Mouse (Mus musculus): ENCODE measurements around the gene Rpl27. TPM values are rescaled to one million over a fixed set of nuclear protein-coding genes. Genes with fewer than 3 reads are reported as not detected.

Gene Rpl27
- polyA plus RNA-seq, 1 experiment from 2014 or later: 204 TPM

DNA sequence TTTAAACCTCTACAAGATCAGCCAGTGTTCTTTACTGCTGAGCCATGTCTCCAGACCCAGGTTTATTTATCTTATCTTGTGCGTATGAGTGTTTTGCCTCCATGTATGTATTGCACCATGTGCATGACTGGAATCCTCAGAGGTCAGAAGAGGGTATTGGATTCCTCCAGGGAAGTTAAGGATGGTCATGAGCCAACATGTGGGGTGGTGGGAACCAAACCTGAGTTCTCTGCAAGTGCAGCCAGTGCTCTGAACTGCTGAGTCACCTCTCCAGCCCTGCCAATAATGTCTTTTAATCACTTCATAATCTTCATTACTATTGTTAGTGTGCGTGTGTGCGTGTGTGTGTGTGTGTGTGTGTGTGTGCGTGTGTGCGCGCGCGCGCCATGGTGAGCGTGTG lies 9.4 kb downstream of the Rpl27 start:
- Histone ChIP-seq H3K36me3 (ENCODE audit: control insufficient read depth, insufficient read depth, low read length) (no peaks in the 10 kb centered on the region), H3K9me3 (ENCODE audit: control insufficient read depth, low read length) (no peaks in the 10 kb centered on the region), H3K27ac (ENCODE audit: low read depth, low read length) (no peak overlapping the region), H3K4me2 (ENCODE audit: low read length) (no peak overlapping the region), H3K9ac (ENCODE audit: low read depth, low read length) (no peak overlapping the region), H3K27me3 (replicated peaks; ENCODE audit: control insufficient read depth, insufficient read depth, low read length) (no peaks in the 10 kb centered on the region), H3K4me3 (ENCODE audit: low read length) (no peak overlapping the region), H3K4me1 (ENCODE audit: control insufficient read depth, insufficient read depth, low read depth, low read length) (no peaks in the 10 kb centered on the region)
- ATAC-seq: no peak
- 95% methylated on average over 10 of the region's 10 CpGs for WGBS

DNA sequence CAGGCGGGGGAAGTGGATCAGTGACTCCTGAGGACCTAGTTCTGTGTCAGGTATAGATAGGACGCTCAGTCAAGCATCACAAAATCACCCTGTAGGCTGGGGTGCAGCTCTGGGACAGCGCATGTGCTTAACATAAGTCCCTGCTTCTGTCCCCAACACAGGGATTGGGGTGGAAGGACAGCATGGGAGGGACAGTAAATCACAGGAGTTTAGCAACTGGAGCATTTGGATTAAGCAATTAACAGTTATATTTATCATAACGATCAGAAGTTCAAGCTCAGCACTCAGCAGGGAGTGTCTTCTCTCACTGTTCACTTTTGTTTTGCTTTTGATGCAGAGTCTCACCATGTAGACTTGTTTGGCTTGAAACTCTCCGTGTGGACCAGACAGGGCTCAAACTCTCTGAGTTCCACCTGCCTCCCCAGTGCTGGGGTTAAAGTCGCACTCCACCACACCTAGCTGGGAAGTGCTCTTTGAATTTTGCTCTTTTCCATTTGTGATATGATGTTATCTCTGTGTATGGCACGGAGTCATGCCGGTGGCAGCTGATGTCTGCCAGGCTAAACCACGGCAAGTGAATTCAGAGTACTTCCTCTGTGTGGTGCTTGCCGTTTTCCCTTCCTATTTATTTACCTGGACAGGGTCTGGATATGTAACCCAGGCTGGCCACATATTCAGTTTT lies 10.1 kb downstream of the Rpl27 start:
- Histone ChIP-seq H3K27me3 (replicated peaks; ENCODE audit: control insufficient read depth, insufficient read depth, low read length) (no peaks in the 10 kb centered on the region), H3K27ac (ENCODE audit: low read depth, low read length) (no peak overlapping the region), H3K4me1 (ENCODE audit: control insufficient read depth, insufficient read depth, low read depth, low read length) (no peaks in the 10 kb centered on the region), H3K4me2 (ENCODE audit: low read length) (no peak overlapping the region), H3K9ac (ENCODE audit: low read depth, low read length) (no peak overlapping the region), H3K36me3 (ENCODE audit: control insufficient read depth, insufficient read depth, low read length) (no peaks in the 10 kb centered on the region), H3K4me3 (ENCODE audit: low read length) (no peak overlapping the region), H3K9me3 (ENCODE audit: control insufficient read depth, low read length) (no peaks in the 10 kb centered on the region)
- WGBS: 78% methylated on average over 10 of the region's 10 CpGs
- ATAC-seq: no peak

DNA sequence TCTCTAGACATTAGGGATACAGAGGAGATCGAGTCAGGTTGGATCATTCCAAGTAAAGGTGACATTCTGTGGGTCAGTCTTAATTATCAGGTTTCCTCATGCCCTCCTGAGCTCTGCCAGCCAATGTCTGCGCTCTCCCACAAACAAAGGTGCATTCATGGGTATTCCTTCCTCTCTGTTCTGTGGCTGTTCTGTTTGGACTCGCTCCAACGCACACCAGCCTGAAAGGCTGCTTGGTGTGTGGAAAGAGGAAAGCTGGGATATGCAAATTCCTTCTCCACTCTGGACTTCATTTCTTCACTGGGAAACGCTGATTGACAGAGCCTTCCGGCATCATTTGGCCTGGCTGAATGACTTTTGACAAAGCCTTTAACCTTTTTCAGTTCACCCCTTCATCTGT lies 12.6 kb downstream of the Rpl27 start:
- H3K4me3 ChIP-seq (ENCODE audit: low read length): no peak overlapping the region
- no peak overlapping the region for H3K9ac ChIP-seq (ENCODE audit: low read depth, low read length)
- H3K9me3 ChIP-seq (ENCODE audit: control insufficient read depth, low read length): no peaks in the 10 kb centered on the region
- peak; percentile 67 for ATAC-seq
- H3K36me3 ChIP-seq (ENCODE audit: control insufficient read depth, insufficient read depth, low read length): peaks cover 15% of the 10 kb centered on the region
- no peaks in the 10 kb centered on the region for H3K27me3 ChIP-seq (replicated peaks; ENCODE audit: control insufficient read depth, insufficient read depth, low read length)
- no peaks in the 10 kb centered on the region for H3K4me1 ChIP-seq (ENCODE audit: control insufficient read depth, insufficient read depth, low read depth, low read length)
- no peak overlapping the region for H3K4me2 ChIP-seq (ENCODE audit: low read length)
- peak overlapping the region; percentile 26; the same call in 1 of the 2 replicates for H3K27ac ChIP-seq (ENCODE audit: low read depth, low read length)
- 30% methylated on average over 6 of the region's 6 CpGs for WGBS

DNA sequence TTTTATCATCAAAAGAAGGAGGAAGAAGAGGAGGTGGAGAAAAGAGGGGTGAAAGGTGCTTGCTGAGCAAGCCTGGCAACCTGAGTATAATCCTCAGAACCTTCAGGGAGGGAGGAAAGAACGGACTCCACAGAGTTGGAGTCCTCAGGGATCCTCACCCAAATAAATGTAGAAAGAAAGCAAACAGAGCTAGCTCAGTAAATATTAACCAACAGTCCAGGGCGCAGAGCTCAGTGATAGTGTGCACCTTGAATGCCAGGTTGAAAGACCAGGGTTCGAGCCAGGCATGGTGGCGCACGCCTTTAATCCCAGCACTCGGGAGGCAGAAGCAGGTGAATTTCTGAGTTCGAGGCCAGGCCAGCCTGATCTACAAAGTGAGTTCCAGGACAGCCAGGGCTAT lies 13.5 kb downstream of the Rpl27 start:
- H3K4me1 ChIP-seq (ENCODE audit: control insufficient read depth, insufficient read depth, low read depth, low read length): no peaks in the 10 kb centered on the region
- H3K4me3 ChIP-seq (ENCODE audit: low read length): no peak overlapping the region
- H3K9me3 ChIP-seq (ENCODE audit: control insufficient read depth, low read length): no peaks in the 10 kb centered on the region
- no peak overlapping the region for H3K4me2 ChIP-seq (ENCODE audit: low read length)
- 89% methylated on average over 7 of the region's 7 CpGs for WGBS
- no peak for ATAC-seq
- peaks cover 25% of the 10 kb centered on the region for H3K36me3 ChIP-seq (ENCODE audit: control insufficient read depth, insufficient read depth, low read length)
- H3K9ac ChIP-seq (ENCODE audit: low read depth, low read length): no peak overlapping the region
- H3K27ac ChIP-seq (ENCODE audit: low read depth, low read length): no peak overlapping the region
- no peaks in the 10 kb centered on the region for H3K27me3 ChIP-seq (replicated peaks; ENCODE audit: control insufficient read depth, insufficient read depth, low read length)

DNA sequence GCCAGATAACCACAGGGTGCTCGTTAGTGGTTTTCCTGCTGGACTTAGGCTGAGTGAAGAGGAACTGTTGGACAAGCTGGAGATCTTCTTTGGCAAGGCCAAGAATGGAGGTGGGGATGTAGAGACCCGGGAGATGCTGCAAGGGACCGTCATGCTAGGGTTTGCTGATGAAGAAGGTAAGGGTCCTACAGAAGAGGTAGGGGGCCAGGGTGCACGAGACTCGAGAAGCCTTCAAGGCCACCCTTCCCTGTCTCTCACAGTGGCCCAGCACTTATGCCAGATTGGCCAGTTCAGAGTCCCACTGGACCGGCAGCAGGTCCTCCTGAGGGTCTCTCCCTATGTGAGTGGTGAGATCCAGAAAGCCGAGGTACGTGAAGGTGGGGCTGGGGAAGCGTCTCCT lies 15.5 kb downstream of the Rpl27 start:
- Histone ChIP-seq H3K27ac (ENCODE audit: low read depth, low read length) (no peak overlapping the region), H3K9ac (ENCODE audit: low read depth, low read length) (no peak overlapping the region), H3K36me3 (ENCODE audit: control insufficient read depth, insufficient read depth, low read length) (peaks cover 36% of the 10 kb centered on the region), H3K4me3 (ENCODE audit: low read length) (no peak overlapping the region), H3K9me3 (ENCODE audit: control insufficient read depth, low read length) (no peaks in the 10 kb centered on the region), H3K27me3 (replicated peaks; ENCODE audit: control insufficient read depth, insufficient read depth, low read length) (no peaks in the 10 kb centered on the region), H3K4me2 (ENCODE audit: low read length) (no peak overlapping the region), H3K4me1 (ENCODE audit: control insufficient read depth, insufficient read depth, low read depth, low read length) (peaks cover 6% of the 10 kb centered on the region)
- ATAC-seq: no peak
- WGBS: 93% methylated on average over 9 of the region's 9 CpGs

DNA sequence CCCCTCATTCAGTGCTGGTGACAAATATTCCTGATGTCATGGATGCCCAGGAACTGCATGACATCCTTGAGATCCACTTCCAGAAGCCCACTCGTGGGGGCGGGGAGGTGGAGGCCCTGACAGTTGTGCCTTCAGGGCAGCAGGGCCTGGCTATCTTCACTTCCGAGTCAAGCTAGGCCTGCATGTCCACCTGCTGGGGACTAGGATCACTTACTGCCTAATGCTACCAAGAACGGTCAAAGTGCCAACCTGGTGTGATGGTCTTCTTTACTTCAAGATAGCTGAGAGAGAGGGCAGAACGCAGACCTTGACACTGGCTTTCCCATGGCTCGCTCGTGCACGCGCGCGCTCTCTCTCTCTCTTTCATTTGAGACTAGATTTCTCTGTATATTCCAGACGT lies 16.1 kb downstream of the Rpl27 start:
- H3K27ac ChIP-seq (ENCODE audit: low read depth, low read length): no peak overlapping the region
- H3K4me2 ChIP-seq (ENCODE audit: low read length): no peak overlapping the region
- no peak overlapping the region; the same call in 1 of the 2 replicates for H3K9ac ChIP-seq (ENCODE audit: low read depth, low read length)
- H3K9me3 ChIP-seq (ENCODE audit: control insufficient read depth, low read length): no peaks in the 10 kb centered on the region
- no peaks in the 10 kb centered on the region for H3K27me3 ChIP-seq (replicated peaks; ENCODE audit: control insufficient read depth, insufficient read depth, low read length)
- 85% methylated on average over 12 of the region's 12 CpGs for whole genome bisulfite sequencing
- H3K36me3 ChIP-seq (ENCODE audit: control insufficient read depth, insufficient read depth, low read length): peaks cover 36% of the 10 kb centered on the region
- H3K4me1 ChIP-seq (ENCODE audit: control insufficient read depth, insufficient read depth, low read depth, low read length): peaks cover 11% of the 10 kb centered on the region
- ATAC-seq: no peak
- H3K4me3 ChIP-seq (ENCODE audit: low read length): no peak overlapping the region

DNA sequence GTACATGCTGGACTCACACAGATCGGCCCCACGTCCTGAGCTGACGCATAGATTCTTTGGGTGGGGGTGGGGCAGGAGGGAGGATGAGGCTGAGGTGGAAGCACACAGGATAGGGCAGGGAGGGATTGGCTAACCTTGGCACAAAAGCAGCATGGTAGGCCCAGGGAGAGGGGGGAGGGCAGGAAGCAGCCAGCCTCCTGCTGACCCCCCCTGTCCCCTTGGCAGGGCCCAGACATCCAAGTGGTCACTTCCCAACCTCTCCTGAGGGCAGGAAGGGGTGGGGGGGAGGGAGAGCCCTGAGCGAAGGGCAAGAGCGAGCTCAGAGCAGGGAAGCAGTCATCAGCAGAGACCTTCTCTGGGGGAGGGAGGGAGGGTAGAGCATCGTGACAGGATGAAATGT lies 17.6 kb downstream of the Rpl27 start:
- Histone ChIP-seq H3K4me2 (ENCODE audit: low read length) (no peak overlapping the region), H3K4me3 (ENCODE audit: low read length) (no peak overlapping the region), H3K36me3 (ENCODE audit: control insufficient read depth, insufficient read depth, low read length) (peaks cover 36% of the 10 kb centered on the region), H3K27ac (ENCODE audit: low read depth, low read length) (no peak overlapping the region), H3K27me3 (replicated peaks; ENCODE audit: control insufficient read depth, insufficient read depth, low read length) (no peaks in the 10 kb centered on the region), H3K9me3 (ENCODE audit: control insufficient read depth, low read length) (no peaks in the 10 kb centered on the region), H3K9ac (ENCODE audit: low read depth, low read length) (no peak overlapping the region), H3K4me1 (ENCODE audit: control insufficient read depth, insufficient read depth, low read depth, low read length) (peaks cover 24% of the 10 kb centered on the region)
- 35% methylated on average over 6 of the region's 6 CpGs for WGBS
- no peak; the same call in 1 of the 2 replicates for ATAC-seq

DNA sequence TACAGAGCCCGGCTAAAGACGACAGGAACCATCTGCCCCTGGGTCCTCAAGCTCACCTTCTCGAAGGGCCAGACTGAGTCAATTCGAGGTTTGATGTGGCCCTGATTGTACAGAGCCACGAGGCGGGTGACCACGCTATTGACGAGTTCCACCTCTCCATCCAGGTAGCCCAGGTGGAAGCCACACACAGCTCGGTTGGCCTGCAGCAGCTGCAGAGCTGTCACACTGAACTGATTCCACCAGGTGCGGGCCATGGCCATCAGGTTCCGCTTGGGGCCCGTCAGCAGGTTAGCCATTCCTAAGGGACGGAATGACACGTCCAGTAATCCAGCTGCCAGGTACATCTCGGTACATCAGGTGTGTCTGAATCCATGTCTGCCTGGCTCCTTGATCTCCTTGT lies 18.2 kb downstream of the Rpl27 start:
- no peak for ATAC-seq
- Histone ChIP-seq H3K9ac (ENCODE audit: low read depth, low read length) (no peak overlapping the region), H3K27ac (ENCODE audit: low read depth, low read length) (no peak overlapping the region), H3K36me3 (ENCODE audit: control insufficient read depth, insufficient read depth, low read length) (peaks cover 36% of the 10 kb centered on the region), H3K4me3 (ENCODE audit: low read length) (no peak overlapping the region), H3K4me2 (ENCODE audit: low read length) (no peak overlapping the region), H3K4me1 (ENCODE audit: control insufficient read depth, insufficient read depth, low read depth, low read length) (peaks cover 24% of the 10 kb centered on the region), H3K27me3 (replicated peaks; ENCODE audit: control insufficient read depth, insufficient read depth, low read length) (no peaks in the 10 kb centered on the region), H3K9me3 (ENCODE audit: control insufficient read depth, low read length) (no peaks in the 10 kb centered on the region)
- WGBS: 91% methylated on average over 15 of the region's 15 CpGs

DNA sequence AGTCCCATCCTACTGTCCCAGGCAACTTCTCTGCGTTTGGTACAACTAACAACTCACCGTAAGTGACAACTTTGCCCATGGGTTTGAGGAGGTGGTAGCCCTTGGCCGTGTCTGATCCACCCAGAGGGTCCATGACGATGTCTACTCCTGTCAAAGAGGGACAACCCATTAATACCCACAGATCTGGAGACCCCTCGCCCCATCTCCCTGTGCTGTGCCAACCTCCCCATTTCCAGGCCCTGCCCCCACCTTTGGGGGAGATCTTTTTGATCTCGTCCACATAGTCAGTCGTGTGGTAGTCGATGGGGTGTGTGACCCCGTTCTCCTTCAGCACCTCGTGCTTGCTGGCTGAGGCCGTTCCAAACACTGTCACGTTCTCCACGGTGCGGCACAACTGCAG lies 20.0 kb downstream of the Rpl27 start:
- H3K4me1 ChIP-seq (ENCODE audit: control insufficient read depth, insufficient read depth, low read depth, low read length): peaks cover 31% of the 10 kb centered on the region
- H3K27me3 ChIP-seq (replicated peaks; ENCODE audit: control insufficient read depth, insufficient read depth, low read length): no peaks in the 10 kb centered on the region
- H3K27ac ChIP-seq (ENCODE audit: low read depth, low read length): no peak overlapping the region
- H3K36me3 ChIP-seq (ENCODE audit: control insufficient read depth, insufficient read depth, low read length): peaks cover 36% of the 10 kb centered on the region
- WGBS: 54% methylated on average over 14 of the region's 14 CpGs
- H3K9me3 ChIP-seq (ENCODE audit: control insufficient read depth, low read length): no peaks in the 10 kb centered on the region
- H3K4me2 ChIP-seq (ENCODE audit: low read length): no peak overlapping the region
- ATAC-seq: no peak
- H3K4me3 ChIP-seq (ENCODE audit: low read length): no peak overlapping the region
- H3K9ac ChIP-seq (ENCODE audit: low read depth, low read length): no peak overlapping the region

Measured in hindbrain, embryonic 16.5 days (tissue).